Mouse (Mus musculus): ENCODE measurements around the gene St3gal6. TPM values are rescaled to one million over a fixed set of nuclear protein-coding genes. Genes with fewer than 3 reads are reported as not detected.

St3gal6 gene
- polyA plus RNA-seq, 1 experiment from 2014 or later = 17.8 TPM

GRCm38 (mm10) chr16:58520457-58520856, 3.6 kb downstream of the St3gal6 start:
- Histone ChIP-seq H3K36me3 (no peaks in the 10 kb centered on the region), H3K27ac (no peak overlapping the region), H3K27me3 (no peaks in the 10 kb centered on the region), H3K9ac (replicated peaks) (no peak overlapping the region), H3K9me3 (peaks cover 8% of the 10 kb centered on the region), H3K4me3 (replicated peaks) (no peak overlapping the region), H3K4me2 (no peak overlapping the region), H3K4me1 (replicated peaks) (peaks cover 14% of the 10 kb centered on the region; the same call in 1 of the 2 replicates)
- WGBS = 90% methylated on average over 6 of the region's 6 CpGs
- no peak for ATAC-seq (ENCODE audit: insufficient number of reproducible peaks, insufficient read depth, low FRiP score, low TSS enrichment, low read depth)

GRCm38 (mm10) chr16:58519650-58520073, 4.4 kb downstream of the St3gal6 start:
- H3K9me3 ChIP-seq = peaks cover 4% of the 10 kb centered on the region
- peaks cover 14% of the 10 kb centered on the region; the same call in 1 of the 2 replicates for H3K4me1 ChIP-seq (replicated peaks)
- H3K4me3 ChIP-seq (replicated peaks) = no peak overlapping the region
- no peaks in the 10 kb centered on the region for H3K27me3 ChIP-seq
- H3K27ac ChIP-seq = no peak overlapping the region
- H3K9ac ChIP-seq (replicated peaks) = no peak overlapping the region
- 75% methylated on average over 11 of the region's 11 CpGs for WGBS
- no peak for ATAC-seq (ENCODE audit: insufficient number of reproducible peaks, insufficient read depth, low FRiP score, low TSS enrichment, low read depth)
- no peaks in the 10 kb centered on the region for H3K36me3 ChIP-seq
- no peak overlapping the region for H3K4me2 ChIP-seq

- Histone ChIP-seq H3K4me3 (replicated peaks) (no peak overlapping the region), H3K27me3 (no peaks in the 10 kb centered on the region), H3K4me1 (replicated peaks) (peaks cover 34% of the 10 kb centered on the region), H3K27ac (no peak overlapping the region), H3K36me3 (no peaks in the 10 kb centered on the region), H3K9me3 (no peaks in the 10 kb centered on the region), H3K9ac (replicated peaks) (no peak overlapping the region), H3K4me2 (no peak overlapping the region)
- no peak for ATAC-seq (ENCODE audit: insufficient number of reproducible peaks, insufficient read depth, low FRiP score, low TSS enrichment, low read depth)
- 78% methylated on average over 7 of the region's 7 CpGs for WGBS
These were observed 6.9 kb downstream of the St3gal6 start for GRCm38 (mm10) chr16:58516960-58517798.

GRCm38 (mm10) chr16:58516161-58516560, 7.9 kb downstream of the St3gal6 start:
- H3K27ac ChIP-seq = no peak overlapping the region
- peaks cover 37% of the 10 kb centered on the region for H3K4me1 ChIP-seq (replicated peaks)
- no peak for ATAC-seq (ENCODE audit: insufficient number of reproducible peaks, insufficient read depth, low FRiP score, low TSS enrichment, low read depth)
- no peaks in the 10 kb centered on the region for H3K36me3 ChIP-seq
- no peak overlapping the region for H3K9ac ChIP-seq (replicated peaks)
- H3K4me3 ChIP-seq (replicated peaks) = no peak overlapping the region
- H3K27me3 ChIP-seq = no peaks in the 10 kb centered on the region
- H3K9me3 ChIP-seq = no peaks in the 10 kb centered on the region
- WGBS = 94% methylated on average over 2 of the region's 2 CpGs
- no peak overlapping the region for H3K4me2 ChIP-seq

GRCm38 (mm10) chr16:58514565-58514964, 9.5 kb downstream of the St3gal6 start:
- Histone ChIP-seq H3K9ac (replicated peaks) (no peak overlapping the region), H3K9me3 (no peaks in the 10 kb centered on the region), H3K4me3 (replicated peaks) (no peak overlapping the region), H3K27me3 (no peaks in the 10 kb centered on the region), H3K36me3 (no peaks in the 10 kb centered on the region), H3K4me1 (replicated peaks) (peaks cover 46% of the 10 kb centered on the region), H3K4me2 (no peak overlapping the region), H3K27ac (no peak overlapping the region)
- WGBS = 89% methylated on average over 9 of the region's 9 CpGs
- ATAC-seq (ENCODE audit: insufficient number of reproducible peaks, insufficient read depth, low FRiP score, low TSS enrichment, low read depth) = no peak

- ATAC-seq (ENCODE audit: insufficient number of reproducible peaks, insufficient read depth, low FRiP score, low TSS enrichment, low read depth) = no peak
These were observed 10.3 kb downstream of the St3gal6 start for GRCm38 (mm10) chr16:58513755-58514154.

GRCm38 (mm10) chr16:58512887-58513286, 11.2 kb downstream of the St3gal6 start:
- Histone ChIP-seq H3K27me3 (no peaks in the 10 kb centered on the region), H3K9me3 (no peaks in the 10 kb centered on the region), H3K4me3 (replicated peaks) (no peak overlapping the region), H3K4me1 (replicated peaks) (peaks cover 48% of the 10 kb centered on the region), H3K9ac (replicated peaks) (no peak overlapping the region), H3K4me2 (no peak overlapping the region; the same call in 1 of the 2 replicates), H3K36me3 (no peaks in the 10 kb centered on the region), H3K27ac (peak overlapping the region; percentile 87)
- 17% methylated on average over 3 of the region's 3 CpGs for WGBS
- peak; percentile 30; the same call in 1 of the 2 replicates for ATAC-seq (ENCODE audit: insufficient number of reproducible peaks, insufficient read depth, low FRiP score, low TSS enrichment, low read depth)

More at GRCm38 (mm10) chr16:58513755-58514154, 10.3 kb downstream of the St3gal6 start:
- WGBS = 14% methylated on average over 6 of the region's 6 CpGs
- no peak overlapping the region for H3K9ac ChIP-seq (replicated peaks)
- no peaks in the 10 kb centered on the region for H3K27me3 ChIP-seq
- H3K36me3 ChIP-seq = no peaks in the 10 kb centered on the region
- H3K27ac ChIP-seq = peak overlapping the region; percentile 87
- H3K4me1 ChIP-seq (replicated peaks) = peaks cover 43% of the 10 kb centered on the region
- H3K4me2 ChIP-seq = no peak overlapping the region; the same call in 1 of the 2 replicates
- H3K9me3 ChIP-seq = no peaks in the 10 kb centered on the region
- H3K4me3 ChIP-seq (replicated peaks) = no peak overlapping the region

- Histone ChIP-seq H3K4me2 (peak overlapping the region; percentile 40), H3K4me1 (replicated peaks) (peaks cover 54% of the 10 kb centered on the region), H3K4me3 (replicated peaks) (no peak overlapping the region), H3K9me3 (no peaks in the 10 kb centered on the region), H3K27me3 (no peaks in the 10 kb centered on the region), H3K9ac (replicated peaks) (no peak overlapping the region), H3K36me3 (no peaks in the 10 kb centered on the region), H3K27ac (peak overlapping the region; percentile 87)
- peak; percentile 77 for ATAC-seq (ENCODE audit: insufficient number of reproducible peaks, insufficient read depth, low FRiP score, low TSS enrichment, low read depth)
- WGBS = 15% methylated on average over 9 of the region's 9 CpGs
These were observed 11.8 kb downstream of the St3gal6 start for GRCm38 (mm10) chr16:58512181-58512761.

GRCm38 (mm10) chr16:58504945-58505344, 19.1 kb downstream of the St3gal6 start:
- Histone ChIP-seq H3K4me1 (replicated peaks) (peaks cover 41% of the 10 kb centered on the region), H3K27me3 (no peaks in the 10 kb centered on the region), H3K4me2 (no peak overlapping the region), H3K9me3 (no peaks in the 10 kb centered on the region), H3K9ac (replicated peaks) (no peak overlapping the region), H3K36me3 (0 out of 2 replicates have a peak, but pooled peaks cover 3% of the 10 kb centered on the region), H3K4me3 (replicated peaks) (no peak overlapping the region), H3K27ac (no peak overlapping the region)
- ATAC-seq (ENCODE audit: insufficient number of reproducible peaks, insufficient read depth, low FRiP score, low TSS enrichment, low read depth) = no peak

GRCm38 (mm10) chr16:58502566-58502965, 21.5 kb downstream of the St3gal6 start:
- ATAC-seq (ENCODE audit: insufficient number of reproducible peaks, insufficient read depth, low FRiP score, low TSS enrichment, low read depth) = no peak
- 0 out of 2 replicates have a peak, but pooled peaks cover 3% of the 10 kb centered on the region for H3K36me3 ChIP-seq
- no peak overlapping the region for H3K9ac ChIP-seq (replicated peaks)
- H3K4me3 ChIP-seq (replicated peaks) = no peak overlapping the region
- H3K4me1 ChIP-seq (replicated peaks) = peaks cover 41% of the 10 kb centered on the region
- peak overlapping the region; percentile 7; the same call in 1 of the 2 replicates for H3K4me2 ChIP-seq
- H3K27ac ChIP-seq = peak overlapping the region; percentile 69; the same call in 1 of the 2 replicates
- no peaks in the 10 kb centered on the region for H3K9me3 ChIP-seq
- 70% methylated on average over 6 of the region's 6 CpGs for WGBS
- no peaks in the 10 kb centered on the region for H3K27me3 ChIP-seq

GRCm38 (mm10) chr16:58501760-58502301, 22.2 kb downstream of the St3gal6 start:
- Histone ChIP-seq H3K4me3 (replicated peaks) (no peak overlapping the region), H3K9ac (replicated peaks) (no peak overlapping the region), H3K27ac (peak overlapping the region; percentile 75), H3K27me3 (no peaks in the 10 kb centered on the region), H3K4me1 (replicated peaks) (peaks cover 34% of the 10 kb centered on the region), H3K9me3 (no peaks in the 10 kb centered on the region), H3K36me3 (0 out of 2 replicates have a peak, but pooled peaks cover 3% of the 10 kb centered on the region), H3K4me2 (peak overlapping the region; percentile 7; the same call in 1 of the 2 replicates)
- ATAC-seq (ENCODE audit: insufficient number of reproducible peaks, insufficient read depth, low FRiP score, low TSS enrichment, low read depth) = peak; percentile 75; the same call in 1 of the 2 replicates
- WGBS = 26% methylated on average over 6 of the region's 6 CpGs
